Mouse (Mus musculus) kidney, embryonic 16.5 days (tissue): ENCODE measurements around the gene Bach1. TPM values are rescaled to one million over a fixed set of nuclear protein-coding genes. Genes with fewer than 3 reads are reported as not detected.

ENCODE experiments used
- ATAC-seq: fragments of 200-750 bp; cut with Nextera tagmentation; 2 replicates; pipeline ENCODE4 v1.8.0; 2017; ENCODE audit warnings: moderate TSS enrichment; ENCODE audit not compliant: low FRiP score, low TSS enrichment
- H3K27ac ChIP-seq: fragments of 300-500 bp; sonication (generic); 2 replicates; pipeline ENCODE4 v1.5.1; 2014; ENCODE audit warnings: low read length
- H3K27me3 ChIP-seq: fragments of 300-500 bp; sonication (generic); 2 replicates; pipeline ENCODE4 v1.6.1; 2014; ENCODE audit warnings: low read length, control low read depth, mixed read lengths; ENCODE audit not compliant: insufficient read depth
- H3K36me3 ChIP-seq: fragments of 300-500 bp; sonication (generic); 2 replicates; pipeline ENCODE4 v1.6.1; 2014; ENCODE audit warnings: low read length, control low read depth, mixed read lengths; ENCODE audit not compliant: insufficient read depth
- H3K4me1 ChIP-seq: fragments of 300-500 bp; sonication (generic); 2 replicates; pipeline ENCODE4 v1.6.1; 2014; ENCODE audit warnings: low read length, control low read depth, mixed read lengths; ENCODE audit not compliant: insufficient read depth
- H3K4me2 ChIP-seq: fragments of 300-500 bp; sonication (generic); replicated peaks from 2 replicates; pipeline ENCODE4 v1.6.1; 2014; ENCODE audit warnings: low read depth, low read length
- H3K4me3 ChIP-seq: fragments of 300-500 bp; sonication (generic); 2 replicates; pipeline ENCODE4 v1.5.1; 2014; ENCODE audit warnings: mild to moderate bottlenecking, low read length
- H3K9ac ChIP-seq: fragments of 300-500 bp; sonication (generic); replicated peaks from 2 replicates; pipeline ENCODE4 v1.6.1; 2014; ENCODE audit warnings: low read length
- H3K9me3 ChIP-seq: fragments of 300-500 bp; sonication (generic); 2 replicates; pipeline ENCODE4 v1.6.1; 2016; ENCODE audit warnings: low read length, control low read depth
- WGBS: fragments of 180-500 bp; shearing (Covaris S2); extraction: QIAGEN DNeasy Blood & Tissue Kit; methylation state at CpG from one replicate; pipeline ENCODE4 v1.1.7; 2014; 5-methylcytosine and 5-hydroxymethylcytosine counted together
- polyA plus RNA-seq: library from polyadenylated mRNA; unstranded; fragments of >200 nt; fragmentation: Nextera tagmentation; extraction: Ambion mirVana; gene quantifications from 2 replicates; pipeline ENCODE4 v1.2.1, GENCODE M21; 2015

Bach1 gene
- polyA plus RNA-seq, 1 experiment from 2014 or later = 12.0 TPM

DNA sequence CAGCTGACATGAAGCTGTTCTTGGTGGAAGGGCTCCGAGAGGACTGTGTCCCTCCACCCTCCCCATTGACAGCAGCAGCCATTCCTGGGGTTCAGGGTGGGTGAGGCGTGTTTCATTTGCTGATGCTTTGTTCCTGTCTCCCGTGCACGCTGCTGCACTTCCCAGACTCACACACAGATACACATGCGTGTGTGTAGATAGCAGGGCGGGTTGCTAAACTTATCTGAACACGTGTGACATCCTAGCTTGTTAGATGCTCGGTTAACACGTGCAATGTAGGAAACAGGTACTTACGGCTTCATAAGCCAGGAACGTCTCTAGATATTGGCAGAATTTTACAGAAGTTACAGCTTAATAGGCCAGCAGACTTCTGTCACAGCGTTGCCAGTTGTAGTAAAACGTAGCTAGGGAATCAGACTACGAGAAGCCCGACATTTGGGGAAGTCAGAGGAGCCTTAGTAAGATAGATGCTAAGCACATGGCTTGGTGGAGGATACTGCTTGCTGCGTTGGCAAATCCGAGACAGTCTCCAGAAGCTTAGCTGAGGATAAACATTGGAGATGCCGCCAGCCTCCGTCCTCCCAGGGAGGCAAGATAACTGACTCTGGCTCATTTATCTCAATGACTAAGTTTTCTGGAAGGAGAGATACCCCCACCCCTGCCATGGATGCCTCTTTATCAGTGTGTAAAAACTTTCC is 7.3 kb downstream of the Bach1 start:
- no peaks in the 10 kb centered on the region for H3K36me3 ChIP-seq
- H3K27me3 ChIP-seq = no peaks in the 10 kb centered on the region
- H3K4me1 ChIP-seq = peaks cover 31% of the 10 kb centered on the region
- ATAC-seq = no peak
- H3K9ac ChIP-seq = no peak overlapping the region
- WGBS = 64% methylated on average over 19 of the region's 19 CpGs
- H3K27ac ChIP-seq = no peak overlapping the region
- H3K4me3 ChIP-seq = no peak overlapping the region
- H3K4me2 ChIP-seq = no peak overlapping the region
- no peaks in the 10 kb centered on the region for H3K9me3 ChIP-seq

DNA sequence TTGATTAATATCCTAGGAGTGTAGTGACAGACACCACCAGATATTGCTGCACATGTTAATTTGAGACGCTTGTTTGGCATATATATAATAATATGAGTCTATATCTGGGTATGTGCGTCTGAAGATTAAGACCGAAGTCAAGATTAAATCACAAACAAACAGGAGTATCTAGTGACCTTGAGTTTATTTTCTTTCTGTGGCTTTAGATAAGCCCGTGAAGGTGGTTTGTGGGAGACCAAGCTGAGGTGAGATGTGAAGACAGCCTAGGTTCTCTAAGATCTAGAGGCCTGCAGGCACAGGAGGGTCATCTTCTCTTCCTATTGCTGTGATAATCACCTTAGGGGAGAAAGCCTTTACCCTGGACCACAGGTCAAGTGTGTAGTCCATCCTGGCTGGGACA is 8.6 kb downstream of the Bach1 start:
- H3K4me3 ChIP-seq = no peak overlapping the region
- no peak for ATAC-seq
- peaks cover 27% of the 10 kb centered on the region for H3K4me1 ChIP-seq
- H3K27ac ChIP-seq = no peak overlapping the region
- H3K27me3 ChIP-seq = no peaks in the 10 kb centered on the region
- H3K4me2 ChIP-seq = no peak overlapping the region
- WGBS = 85% methylated on average over 4 of the region's 4 CpGs
- no peaks in the 10 kb centered on the region for H3K9me3 ChIP-seq
- no peaks in the 10 kb centered on the region for H3K36me3 ChIP-seq
- 0 out of 2 replicates have a peak overlapping the region, but pooled peaks have one; percentile 9 for H3K9ac ChIP-seq

DNA sequence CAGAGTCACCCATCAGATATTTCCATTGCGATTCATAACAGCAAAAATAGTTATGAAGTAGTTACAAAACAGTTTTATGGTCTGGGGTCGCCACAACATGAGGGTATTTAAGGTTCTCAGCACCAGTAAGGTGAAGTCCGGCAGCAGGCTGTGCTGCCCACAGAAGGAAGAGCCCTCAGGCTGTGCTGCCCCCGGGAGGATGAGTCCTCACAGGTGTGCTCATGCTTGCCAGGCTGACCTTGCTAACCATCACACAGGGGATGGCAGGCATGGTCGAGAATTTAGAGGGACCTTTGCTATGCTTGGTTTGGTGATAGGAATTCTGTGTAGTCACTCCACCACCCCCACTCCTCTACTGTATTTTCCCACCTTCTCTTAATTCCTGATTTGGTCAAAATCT is 9.8 kb downstream of the Bach1 start:
- Histone ChIP-seq H3K27me3 (no peaks in the 10 kb centered on the region), H3K27ac (no peak overlapping the region), H3K36me3 (no peaks in the 10 kb centered on the region), H3K4me1 (peaks cover 30% of the 10 kb centered on the region), H3K9ac (no peak overlapping the region), H3K4me3 (no peak overlapping the region), H3K4me2 (no peak overlapping the region), H3K9me3 (no peaks in the 10 kb centered on the region)
- ATAC-seq = 0 out of 2 replicates have a peak, but pooled peaks have one; percentile 47
- 45% methylated on average over 5 of the region's 5 CpGs for WGBS

DNA sequence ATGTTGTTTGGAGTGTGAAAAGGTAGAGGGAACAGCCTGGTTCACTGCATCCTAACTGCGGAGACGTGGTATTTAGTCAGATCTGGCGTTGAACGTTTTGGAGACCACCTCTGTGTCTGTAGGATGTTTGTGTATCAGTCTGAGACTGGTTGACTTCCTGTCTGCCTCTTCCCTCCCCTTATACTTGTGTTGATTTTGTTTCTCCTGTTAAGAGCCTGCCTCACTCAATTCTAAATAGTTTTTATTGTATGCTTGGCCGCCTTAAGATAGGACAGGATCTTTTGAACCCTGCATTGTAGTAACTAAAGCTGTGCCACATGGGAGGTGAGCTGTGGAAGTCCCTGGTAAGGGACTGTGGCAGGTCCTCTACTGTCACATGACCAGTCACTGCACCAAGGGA is 10.4 kb downstream of the Bach1 start:
- H3K9me3 ChIP-seq = no peaks in the 10 kb centered on the region
- no peaks in the 10 kb centered on the region for H3K36me3 ChIP-seq
- H3K9ac ChIP-seq = no peak overlapping the region
- H3K27me3 ChIP-seq = no peaks in the 10 kb centered on the region
- H3K4me3 ChIP-seq = no peak overlapping the region
- 35% methylated on average over 5 of the region's 5 CpGs for WGBS
- H3K27ac ChIP-seq = 0 out of 2 replicates have a peak overlapping the region, but pooled peaks have one; percentile 47
- ATAC-seq = no peak
- H3K4me2 ChIP-seq = no peak overlapping the region
- peaks cover 30% of the 10 kb centered on the region for H3K4me1 ChIP-seq

DNA sequence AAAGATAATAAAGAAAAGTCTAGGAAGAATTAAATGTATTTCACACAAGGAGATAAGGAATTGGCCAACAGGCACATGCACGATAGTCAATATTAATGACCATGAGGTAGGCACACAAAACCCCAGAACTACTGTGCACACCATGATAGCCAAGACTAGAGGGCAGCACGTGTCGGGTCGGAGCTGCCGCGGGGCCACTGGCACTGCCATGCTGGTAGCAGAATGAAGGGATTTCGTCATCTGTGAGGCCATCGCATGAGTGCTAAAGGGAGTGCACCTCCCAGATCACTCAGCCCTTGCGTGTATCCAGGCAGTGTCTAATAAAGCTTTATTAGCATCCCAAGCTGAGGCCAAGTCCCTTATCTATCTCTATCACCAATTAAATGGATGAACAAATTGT is 11.2 kb downstream of the Bach1 start:
- Histone ChIP-seq H3K4me2 (no peak overlapping the region), H3K4me3 (no peak overlapping the region), H3K4me1 (peaks cover 30% of the 10 kb centered on the region), H3K27me3 (no peaks in the 10 kb centered on the region), H3K36me3 (no peaks in the 10 kb centered on the region), H3K9ac (no peak overlapping the region), H3K9me3 (no peaks in the 10 kb centered on the region), H3K27ac (no peak overlapping the region)
- 94% methylated on average over 9 of the region's 9 CpGs for WGBS
- no peak for ATAC-seq

DNA sequence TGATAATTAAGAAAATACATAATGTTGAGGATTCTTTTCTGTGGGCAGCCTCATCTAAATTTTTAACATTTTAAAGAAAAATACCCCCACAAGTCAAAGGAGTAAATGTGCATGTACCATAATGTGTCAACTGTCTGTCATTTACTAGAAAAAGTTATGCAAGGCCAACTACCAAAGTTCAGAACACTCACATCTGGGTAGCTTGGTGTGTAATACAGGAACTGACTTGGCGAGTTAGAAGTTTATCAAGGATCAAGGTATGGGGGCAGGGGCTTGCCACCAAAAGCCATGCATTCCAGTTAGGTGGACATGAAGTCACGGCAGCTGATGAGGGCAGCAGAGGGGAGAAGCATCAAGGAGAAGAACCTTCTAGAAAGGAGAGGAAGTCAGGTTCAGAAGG is 13.2 kb downstream of the Bach1 start:
- H3K4me1 ChIP-seq = peaks cover 39% of the 10 kb centered on the region
- 87% methylated on average over 2 of the region's 2 CpGs for WGBS
- no peak overlapping the region for H3K4me3 ChIP-seq
- no peaks in the 10 kb centered on the region for H3K9me3 ChIP-seq
- no peaks in the 10 kb centered on the region for H3K27me3 ChIP-seq
- no peak overlapping the region for H3K4me2 ChIP-seq
- no peak overlapping the region for H3K9ac ChIP-seq
- no peak overlapping the region for H3K27ac ChIP-seq
- H3K36me3 ChIP-seq = no peaks in the 10 kb centered on the region; the same call in 1 of the 2 replicates
- ATAC-seq = no peak

DNA sequence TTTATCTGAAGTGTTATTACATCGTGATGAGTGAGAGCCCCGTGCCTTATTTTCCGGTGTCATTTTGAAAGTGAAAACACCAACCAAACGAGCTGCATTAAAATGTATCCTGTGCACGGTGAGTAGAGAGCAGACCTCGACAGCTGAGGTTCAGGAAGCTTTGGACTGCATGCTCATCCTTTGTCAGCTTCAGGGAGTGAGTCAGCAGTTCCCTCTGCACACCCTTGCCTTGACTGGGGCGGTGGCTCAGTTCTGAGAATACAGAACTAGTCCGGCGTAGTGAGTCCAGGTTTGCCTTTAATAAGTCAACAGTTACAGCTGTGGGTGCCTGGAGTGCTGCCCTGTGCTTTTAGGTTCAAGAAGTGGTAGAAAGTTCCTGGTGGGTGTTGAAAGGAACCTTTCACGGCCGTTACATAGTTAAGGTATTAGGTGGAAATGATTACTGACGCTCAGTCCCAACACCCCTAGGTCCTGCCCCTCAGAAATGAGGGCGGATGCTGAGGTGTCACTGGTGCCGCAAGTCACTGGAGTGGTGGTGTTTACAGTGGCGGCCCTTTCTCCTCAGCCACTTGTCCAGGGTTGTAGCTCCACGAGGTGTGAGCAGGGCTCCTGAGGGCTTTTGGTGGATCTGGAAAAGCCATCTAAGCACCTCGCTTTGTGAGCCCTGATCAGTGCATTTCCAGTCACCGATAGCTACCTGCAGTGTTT is 14.4 kb downstream of the Bach1 start:
- H3K9me3 ChIP-seq = no peaks in the 10 kb centered on the region
- H3K36me3 ChIP-seq = no peaks in the 10 kb centered on the region; the same call in 1 of the 2 replicates
- no peak overlapping the region for H3K27ac ChIP-seq
- 47% methylated on average over 18 of the region's 18 CpGs for WGBS
- peak; percentile 68 for ATAC-seq
- no peak overlapping the region for H3K4me2 ChIP-seq
- no peak overlapping the region for H3K9ac ChIP-seq
- no peak overlapping the region for H3K4me3 ChIP-seq
- H3K27me3 ChIP-seq = no peaks in the 10 kb centered on the region
- peaks cover 30% of the 10 kb centered on the region for H3K4me1 ChIP-seq

DNA sequence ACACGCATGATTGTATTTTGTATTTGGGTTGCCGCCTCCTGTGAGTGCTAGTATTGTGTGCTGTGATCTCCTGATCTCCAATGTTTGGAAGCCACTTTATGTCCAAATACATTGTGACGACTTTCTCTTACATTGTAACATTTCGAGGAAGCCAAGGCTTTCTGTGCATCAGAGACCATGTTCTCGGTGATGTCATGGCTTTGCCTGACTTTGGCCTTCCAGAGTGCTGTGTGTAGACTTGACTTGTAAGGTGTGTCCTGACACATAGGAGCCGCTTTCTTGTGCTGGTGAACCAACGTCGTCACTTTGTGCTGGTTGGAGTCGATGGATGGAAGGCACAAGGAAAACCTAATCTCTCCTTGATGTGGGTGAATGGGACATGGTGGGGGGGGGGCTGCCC is 15.8 kb downstream of the Bach1 start:
- WGBS = 91% methylated on average over 9 of the region's 9 CpGs
- H3K27ac ChIP-seq = no peak overlapping the region
- H3K4me2 ChIP-seq = no peak overlapping the region
- peaks cover 16% of the 10 kb centered on the region for H3K4me1 ChIP-seq
- H3K27me3 ChIP-seq = no peaks in the 10 kb centered on the region
- H3K9me3 ChIP-seq = no peaks in the 10 kb centered on the region
- no peak overlapping the region for H3K9ac ChIP-seq
- no peak for ATAC-seq
- peaks cover 3% of the 10 kb centered on the region for H3K36me3 ChIP-seq
- H3K4me3 ChIP-seq = no peak overlapping the region

DNA sequence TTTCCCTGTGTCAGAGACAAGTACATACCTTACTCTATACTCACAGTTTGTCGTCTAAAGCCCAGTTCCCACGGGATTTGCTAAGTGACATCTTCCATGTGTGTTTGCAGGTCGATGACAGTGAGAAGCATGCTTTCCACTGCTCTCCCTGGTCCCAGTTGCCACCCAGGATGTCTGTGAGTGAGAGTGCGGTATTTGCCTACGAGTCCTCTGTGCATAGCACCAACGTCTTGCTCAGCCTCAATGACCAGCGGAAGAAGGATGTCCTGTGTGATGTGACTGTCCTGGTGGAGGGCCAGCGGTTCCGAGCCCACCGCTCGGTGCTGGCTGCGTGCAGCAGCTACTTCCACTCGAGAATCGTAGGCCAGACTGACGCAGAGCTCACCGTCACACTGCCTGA is 16.5 kb downstream of the Bach1 start:
- Histone ChIP-seq H3K9me3 (no peaks in the 10 kb centered on the region), H3K27ac (no peak overlapping the region), H3K36me3 (peaks cover 10% of the 10 kb centered on the region), H3K4me2 (no peak overlapping the region), H3K9ac (no peak overlapping the region), H3K4me1 (peaks cover 16% of the 10 kb centered on the region), H3K27me3 (no peaks in the 10 kb centered on the region), H3K4me3 (no peak overlapping the region)
- no peak for ATAC-seq
- 85% methylated on average over 16 of the region's 16 CpGs for WGBS

DNA sequence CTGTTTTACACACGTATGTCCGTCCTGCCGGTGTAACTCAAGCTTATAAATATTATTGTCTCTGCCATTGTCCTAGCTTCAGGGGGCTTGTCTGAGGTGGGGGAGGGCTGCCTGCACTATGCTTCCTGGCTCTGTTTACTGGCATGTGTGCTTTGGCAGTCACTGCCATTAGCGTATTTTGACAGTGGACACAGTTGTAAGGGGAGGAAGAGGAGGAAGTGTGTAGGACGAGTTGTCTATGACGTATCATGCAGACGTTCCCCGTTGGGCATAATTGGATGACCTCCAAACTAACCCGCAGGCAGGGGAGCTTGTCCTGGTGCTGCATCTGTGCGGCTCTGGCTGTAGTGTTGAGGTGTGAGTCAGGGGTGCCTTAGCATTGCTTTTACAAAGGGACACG is 17.5 kb downstream of the Bach1 start:
- Histone ChIP-seq H3K27me3 (no peaks in the 10 kb centered on the region), H3K9ac (no peak overlapping the region), H3K9me3 (no peaks in the 10 kb centered on the region), H3K4me1 (peaks cover 16% of the 10 kb centered on the region), H3K4me3 (no peak overlapping the region), H3K36me3 (peaks cover 16% of the 10 kb centered on the region), H3K27ac (no peak overlapping the region), H3K4me2 (no peak overlapping the region)
- WGBS = 36% methylated on average over 11 of the region's 11 CpGs
- ATAC-seq = peak; percentile 21; the same call in 1 of the 2 replicates
